Mouse (Mus musculus): ENCODE measurements around the gene C1qtnf9.

DNA sequence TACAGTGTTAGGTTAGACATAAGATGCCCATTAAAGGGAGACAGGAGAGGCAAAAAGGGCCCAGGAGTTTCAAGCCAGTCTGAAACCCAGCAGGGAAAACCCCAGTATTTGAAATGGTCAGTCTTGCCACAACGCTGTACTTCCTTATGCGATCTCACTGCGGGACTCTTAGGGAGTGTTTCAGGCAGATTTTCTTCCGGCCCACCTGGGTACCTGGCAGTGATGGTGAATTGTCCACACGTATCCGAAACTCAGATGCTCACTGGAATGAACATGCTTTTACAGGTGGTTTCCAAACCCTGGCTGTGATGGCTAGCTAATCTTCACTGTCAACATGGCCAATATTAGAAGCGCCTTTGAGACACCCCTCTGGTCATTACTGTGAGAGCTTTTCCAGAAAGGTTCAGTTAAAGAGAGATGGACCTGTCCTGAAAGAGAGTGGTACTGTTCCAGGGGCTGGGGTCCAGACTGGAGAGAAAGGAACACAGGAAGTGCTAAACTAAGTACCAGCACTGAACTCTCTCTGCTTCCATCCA lies 14.3 kb downstream of the C1qtnf9 start:
- TF ChIP-seq CHD2 (IDR thresholded peaks at IDR 0.05; ENCODE audit: low read depth, low read length): no peak
- TF ChIP-seq ZNF384 (IDR thresholded peaks at IDR 0.05; ENCODE audit: low read depth, low read length): no peak
- TF ChIP-seq ZC3H11A (IDR thresholded peaks at IDR 0.05; ENCODE audit: borderline replicate concordance, low read depth, low read length): no peak
- no peak for TF ChIP-seq HCFC1 (IDR thresholded peaks at IDR 0.05; ENCODE audit: borderline replicate concordance, insufficient read depth, low read length)
